Mouse (Mus musculus): ENCODE data around the gene Hivep2. TPM values are rescaled to one million over a fixed set of nuclear protein-coding genes. Genes with fewer than 3 reads are reported as not detected.

Gene Hivep2
- polyA plus RNA-seq, 1 experiment from 2014 or later, result 21.0 TPM

GRCm38 (mm10) chr10:14046935-14047334, 81.1 kb downstream of the Hivep2 start:
- no peak for ATAC-seq (ENCODE audit: low read depth)
- 71% methylated on average over 2 of the region's 2 CpGs for WGBS

GRCm38 (mm10) chr10:14047661-14048060, 81.8 kb downstream of the Hivep2 start:
- Histone ChIP-seq H3K4me3 (ENCODE audit: low read depth, low read length) (no peak overlapping the region), H3K9ac (replicated peaks; ENCODE audit: low read depth, low read length) (no peak overlapping the region), H3K9me3 (ENCODE audit: control insufficient read depth, low read length) (no peaks in the 10 kb centered on the region), H3K4me1 (ENCODE audit: control insufficient read depth, insufficient read depth, low read length) (no peaks in the 10 kb centered on the region), H3K27ac (ENCODE audit: low read depth, low read length) (no peak overlapping the region), H3K4me2 (ENCODE audit: low read depth, low read length) (no peak overlapping the region), H3K27me3 (ENCODE audit: control insufficient read depth, insufficient read depth, low read length) (no peaks in the 10 kb centered on the region), H3K36me3 (ENCODE audit: control insufficient read depth, insufficient read depth, low read length) (no peaks in the 10 kb centered on the region)
- WGBS, result 40% methylated on average over 2 of the region's 2 CpGs
- no peak for ATAC-seq (ENCODE audit: low read depth)

More at GRCm38 (mm10) chr10:14046935-14047334, 81.1 kb downstream of the Hivep2 start:
- Histone ChIP-seq H3K27me3 (ENCODE audit: control insufficient read depth, insufficient read depth, low read length) (no peaks in the 10 kb centered on the region), H3K4me3 (ENCODE audit: low read depth, low read length) (no peak overlapping the region), H3K9me3 (ENCODE audit: control insufficient read depth, low read length) (no peaks in the 10 kb centered on the region), H3K4me1 (ENCODE audit: control insufficient read depth, insufficient read depth, low read length) (no peaks in the 10 kb centered on the region), H3K9ac (replicated peaks; ENCODE audit: low read depth, low read length) (no peak overlapping the region), H3K27ac (ENCODE audit: low read depth, low read length) (no peak overlapping the region), H3K36me3 (ENCODE audit: control insufficient read depth, insufficient read depth, low read length) (no peaks in the 10 kb centered on the region), H3K4me2 (ENCODE audit: low read depth, low read length) (no peak overlapping the region)

- Histone ChIP-seq H3K4me2 (ENCODE audit: low read depth, low read length) (no peak overlapping the region), H3K27me3 (ENCODE audit: control insufficient read depth, insufficient read depth, low read length) (no peaks in the 10 kb centered on the region), H3K27ac (ENCODE audit: low read depth, low read length) (no peak overlapping the region), H3K9me3 (ENCODE audit: control insufficient read depth, low read length) (no peaks in the 10 kb centered on the region), H3K4me1 (ENCODE audit: control insufficient read depth, insufficient read depth, low read length) (peaks cover 3% of the 10 kb centered on the region; the same call in 1 of the 2 replicates), H3K36me3 (ENCODE audit: control insufficient read depth, insufficient read depth, low read length) (no peaks in the 10 kb centered on the region), H3K4me3 (ENCODE audit: low read depth, low read length) (no peak overlapping the region), H3K9ac (replicated peaks; ENCODE audit: low read depth, low read length) (no peak overlapping the region)
- ATAC-seq (ENCODE audit: low read depth), result no peak; the same call in 1 of the 2 replicates
- 65% methylated on average over 5 of the region's 5 CpGs for WGBS
These were observed 82.5 kb downstream of the Hivep2 start for GRCm38 (mm10) chr10:14048322-14048915.

GRCm38 (mm10) chr10:14048916-14049445, 83.1 kb downstream of the Hivep2 start:
- Histone ChIP-seq H3K27ac (ENCODE audit: low read depth, low read length) (no peak overlapping the region), H3K4me3 (ENCODE audit: low read depth, low read length) (no peak overlapping the region), H3K27me3 (ENCODE audit: control insufficient read depth, insufficient read depth, low read length) (no peaks in the 10 kb centered on the region), H3K9ac (replicated peaks; ENCODE audit: low read depth, low read length) (no peak overlapping the region), H3K36me3 (ENCODE audit: control insufficient read depth, insufficient read depth, low read length) (no peaks in the 10 kb centered on the region), H3K9me3 (ENCODE audit: control insufficient read depth, low read length) (no peaks in the 10 kb centered on the region), H3K4me2 (ENCODE audit: low read depth, low read length) (no peak overlapping the region), H3K4me1 (ENCODE audit: control insufficient read depth, insufficient read depth, low read length) (peaks cover 3% of the 10 kb centered on the region; the same call in 1 of the 2 replicates)
- ATAC-seq (ENCODE audit: low read depth), result no peak
- WGBS, result 65% methylated on average over 10 of the region's 10 CpGs

- no peaks in the 10 kb centered on the region for H3K36me3 ChIP-seq (ENCODE audit: control insufficient read depth, insufficient read depth, low read length)
- ATAC-seq (ENCODE audit: low read depth), result no peak
- H3K9ac ChIP-seq (replicated peaks; ENCODE audit: low read depth, low read length), result no peak overlapping the region
- peaks cover 3% of the 10 kb centered on the region; the same call in 1 of the 2 replicates for H3K4me1 ChIP-seq (ENCODE audit: control insufficient read depth, insufficient read depth, low read length)
- no peak overlapping the region for H3K4me3 ChIP-seq (ENCODE audit: low read depth, low read length)
- no peak overlapping the region for H3K4me2 ChIP-seq (ENCODE audit: low read depth, low read length)
- 87% methylated on average over 6 of the region's 6 CpGs for WGBS
- H3K27me3 ChIP-seq (ENCODE audit: control insufficient read depth, insufficient read depth, low read length), result no peaks in the 10 kb centered on the region
- no peak overlapping the region for H3K27ac ChIP-seq (ENCODE audit: low read depth, low read length)
- no peaks in the 10 kb centered on the region for H3K9me3 ChIP-seq (ENCODE audit: control insufficient read depth, low read length)
These were observed 83.8 kb downstream of the Hivep2 start for GRCm38 (mm10) chr10:14049686-14050085.

- no peak overlapping the region for H3K4me3 ChIP-seq (ENCODE audit: low read depth, low read length)
- no peaks in the 10 kb centered on the region for H3K36me3 ChIP-seq (ENCODE audit: control insufficient read depth, insufficient read depth, low read length)
- no peak overlapping the region for H3K9ac ChIP-seq (replicated peaks; ENCODE audit: low read depth, low read length)
- H3K9me3 ChIP-seq (ENCODE audit: control insufficient read depth, low read length), result no peaks in the 10 kb centered on the region
- H3K4me1 ChIP-seq (ENCODE audit: control insufficient read depth, insufficient read depth, low read length), result peaks cover 3% of the 10 kb centered on the region; the same call in 1 of the 2 replicates
- no peak overlapping the region for H3K4me2 ChIP-seq (ENCODE audit: low read depth, low read length)
- WGBS, result 93% methylated on average over 8 of the region's 8 CpGs
- no peak for ATAC-seq (ENCODE audit: low read depth)
- H3K27ac ChIP-seq (ENCODE audit: low read depth, low read length), result no peak overlapping the region
- no peaks in the 10 kb centered on the region for H3K27me3 ChIP-seq (ENCODE audit: control insufficient read depth, insufficient read depth, low read length)
These were observed 84.7 kb downstream of the Hivep2 start for GRCm38 (mm10) chr10:14050586-14050985.

- 93% methylated on average over 8 of the region's 8 CpGs for WGBS
- H3K4me1 ChIP-seq (ENCODE audit: control insufficient read depth, insufficient read depth, low read length), result peaks cover 19% of the 10 kb centered on the region
These were observed 86.3 kb downstream of the Hivep2 start for GRCm38 (mm10) chr10:14052109-14052689.

GRCm38 (mm10) chr10:14054860-14055259, 89.0 kb downstream of the Hivep2 start:
- Histone ChIP-seq H3K27ac (ENCODE audit: low read depth, low read length) (no peak overlapping the region), H3K9me3 (ENCODE audit: control insufficient read depth, low read length) (no peaks in the 10 kb centered on the region), H3K9ac (replicated peaks; ENCODE audit: low read depth, low read length) (no peak overlapping the region), H3K36me3 (ENCODE audit: control insufficient read depth, insufficient read depth, low read length) (no peaks in the 10 kb centered on the region), H3K4me1 (ENCODE audit: control insufficient read depth, insufficient read depth, low read length) (peaks cover 20% of the 10 kb centered on the region), H3K4me2 (ENCODE audit: low read depth, low read length) (no peak overlapping the region), H3K27me3 (ENCODE audit: control insufficient read depth, insufficient read depth, low read length) (no peaks in the 10 kb centered on the region), H3K4me3 (ENCODE audit: low read depth, low read length) (no peak overlapping the region)
- 89% methylated on average over 4 of the region's 4 CpGs for WGBS
- no peak for ATAC-seq (ENCODE audit: low read depth)

More at GRCm38 (mm10) chr10:14052109-14052689, 86.3 kb downstream of the Hivep2 start:
- H3K4me2 ChIP-seq (ENCODE audit: low read depth, low read length), result no peak overlapping the region
- no peak overlapping the region for H3K9ac ChIP-seq (replicated peaks; ENCODE audit: low read depth, low read length)
- H3K4me3 ChIP-seq (ENCODE audit: low read depth, low read length), result no peak overlapping the region
- ATAC-seq (ENCODE audit: low read depth), result no peak
- H3K27me3 ChIP-seq (ENCODE audit: control insufficient read depth, insufficient read depth, low read length), result no peaks in the 10 kb centered on the region
- no peaks in the 10 kb centered on the region for H3K9me3 ChIP-seq (ENCODE audit: control insufficient read depth, low read length)
- H3K27ac ChIP-seq (ENCODE audit: low read depth, low read length), result no peak overlapping the region
- H3K36me3 ChIP-seq (ENCODE audit: control insufficient read depth, insufficient read depth, low read length), result no peaks in the 10 kb centered on the region

- Histone ChIP-seq H3K9ac (replicated peaks; ENCODE audit: low read depth, low read length) (no peak overlapping the region), H3K4me2 (ENCODE audit: low read depth, low read length) (no peak overlapping the region), H3K4me3 (ENCODE audit: low read depth, low read length) (no peak overlapping the region), H3K27me3 (ENCODE audit: control insufficient read depth, insufficient read depth, low read length) (no peaks in the 10 kb centered on the region), H3K9me3 (ENCODE audit: control insufficient read depth, low read length) (no peaks in the 10 kb centered on the region), H3K36me3 (ENCODE audit: control insufficient read depth, insufficient read depth, low read length) (no peaks in the 10 kb centered on the region), H3K4me1 (ENCODE audit: control insufficient read depth, insufficient read depth, low read length) (peaks cover 20% of the 10 kb centered on the region), H3K27ac (ENCODE audit: low read depth, low read length) (no peak overlapping the region)
- ATAC-seq (ENCODE audit: low read depth), result peak; percentile 50; the same call in 1 of the 2 replicates
- 23% methylated on average over 9 of the region's 9 CpGs for WGBS
These were observed 89.7 kb downstream of the Hivep2 start for GRCm38 (mm10) chr10:14055533-14055981.

Measured in neural tube, embryonic 14.5 days (tissue).